Mouse (Mus musculus): ENCODE measurements around the gene Pfkfb4.

GRCm38 (mm10) chr9:109010316-109010690, 18.7 kb downstream of the Pfkfb4 start:
- TF ChIP-seq POLR2A (IDR thresholded peaks at IDR 0.05; ENCODE audit: borderline replicate concordance, extremely low read depth, insufficient read depth, insufficient read length, poor library complexity, severe bottlenecking) (no peak), CTCF (IDR thresholded peaks at IDR 0.05; ENCODE audit: borderline replicate concordance, extremely low read depth, insufficient read depth, insufficient read length) (no peak)

All from brain, embryonic 14.5 days (tissue).